ENCODE assay signal across 12 mouse cellular contexts in genomic region chr7:75701761-75702160, GRCm38 (mm10).
DNase-seq lines count a peak whose midpoint lies in the region; ATAC-seq lines count a peak whose summit lies in the region.
"Had no signal": no experiment of that assay in that cellular context is flagged by ENCODE, and none has a peak within 500 bp of the region (broad histone marks: within the 10 kb centered on the region; RNA-seq: fewer than 3 reads in every experiment).

No protein-coding gene starts in this region.

- H3K9me3 ChIP-seq in liver, embryonic 12.5 days (replicated peaks) = no peaks in the 10 kb centered on the region
- H3K9me3 ChIP-seq: stomach, embryonic 15.5 days had no signal

- H3K36me3 ChIP-seq in liver, embryonic 12.5 days = peaks cover 89% of the 10 kb centered on the region

- no peak for DNase-seq in liver
- DNase-seq in induced T-regulatory cell, adult 2 months (ENCODE audit: low read depth) = peak; percentile 87
- peak; percentile 69 for DNase-seq in thymus, postnatal 25 days
- DNase-seq in layer of hippocampus, postnatal 36 days = no peak
- DNase-seq in urinary bladder, adult 2 months (ENCODE audit: low spot score) = no peak
- DNase-seq in kidney, adult 18-20 months = no peak
- DNase-seq: adrenal gland, adult 8-10 months; cerebellum, postnatal 25 days; kidney, adult 11 months had no signal

- H3K27ac ChIP-seq in liver, embryonic 12.5 days = peak overlapping the region; percentile 31; the same call in 1 of the 2 replicates
- H3K27ac ChIP-seq: stomach, embryonic 15.5 days had no signal

- WGBS in liver, embryonic 12.5 days (ENCODE audit: insufficient replicate concordance) = 45% methylated on average over 7 of the region's 7 CpGs

- no peak for ATAC-seq in liver, embryonic 12.5 days
- ATAC-seq in monocyte, adult 5-6 weeks (replicated peaks; ENCODE audit: insufficient number of reproducible peaks, low FRiP score, low TSS enrichment, poor library complexity, severe bottlenecking) = peak; percentile 90

- H3K4me3 ChIP-seq in liver, embryonic 12.5 days = no peak overlapping the region; the same call in 1 of the 2 replicates
- H3K4me3 ChIP-seq: stomach, embryonic 15.5 days had no signal

- H3K4me2 ChIP-seq in liver, embryonic 12.5 days = no peak overlapping the region
- H3K4me2 ChIP-seq: stomach, embryonic 15.5 days had no signal

- H3K4me1 ChIP-seq in liver, embryonic 12.5 days = peaks cover 5% of the 10 kb centered on the region; the same call in 1 of the 2 replicates
- H3K4me1 ChIP-seq: stomach, embryonic 15.5 days had no signal

- H3K9ac ChIP-seq in liver, embryonic 12.5 days = no peak overlapping the region
- H3K9ac ChIP-seq: stomach, embryonic 15.5 days had no signal

- H3K27me3 ChIP-seq in liver, embryonic 12.5 days (replicated peaks) = no peaks in the 10 kb centered on the region
- H3K27me3 ChIP-seq: stomach, embryonic 15.5 days had no signal

Comparison
In these comparisons a context has a peak if more than half of its experiments do, and no peak if none do; other contexts are left out.
1. DNase-seq: peak in induced T-regulatory cell, adult 2 months (single experiment) and thymus, postnatal 25 days (single experiment); none in liver (single experiment), layer of hippocampus, postnatal 36 days (0 of 2), urinary bladder, adult 2 months (single experiment) and kidney, adult 18-20 months (single experiment).